Mouse (Mus musculus) liver, adult 2 months (tissue): ENCODE measurements around the gene Gda.

Experiments
- CTCF ChIP-seq: fragments of 200-500 bp; IDR thresholded peaks from 2 replicates; pipeline ENCODE4 v1.5.1; 2011; ENCODE audit warnings: low read depth, low read length, control low read depth
- POLR2A ChIP-seq: fragments of 200-500 bp; IDR thresholded peaks from 2 replicates; pipeline ENCODE4 v1.6.1; 2011; ENCODE audit warnings: low read length, control low read depth; ENCODE audit not compliant: insufficient read depth; ENCODE audit errors: extremely low read depth

GRCm38 (mm10) chr19:21479183-21480052 lies 6.2 kb upstream of the Gda start:
- TF ChIP-seq CTCF (no peak), POLR2A (no peak)
